Mouse (Mus musculus) C2C12 (cell line): ENCODE measurements around the gene Ccnt2.

ENCODE experiments used
- CTCF ChIP-seq: IDR thresholded peaks from one replicate; pipeline ENCODE4 v1.5.1; 2011; ENCODE audit not compliant: control insufficient read depth, insufficient read depth, insufficient read length
- MAX ChIP-seq: IDR thresholded peaks from one replicate; pipeline ENCODE4 v1.6.1; 2011; ENCODE audit warnings: mild to moderate bottlenecking, control low read depth

GRCm38 (mm10) chr1:127773198-127773802, 664 bp upstream of the Ccnt2 start:
- TF ChIP-seq CTCF (no peak), MAX (no peak)
